Mouse (Mus musculus) forebrain, embryonic 11.5 days (tissue): ENCODE data around the gene Wdfy4. TPM values are rescaled to one million over a fixed set of nuclear protein-coding genes. Genes with fewer than 3 reads are reported as not detected.

Experiments used
- ATAC-seq: fragments of 200-750 bp; cut with Nextera tagmentation; replicated peaks from 2 replicates; pipeline ENCODE4 v1.8.0; 2017; ENCODE audit warnings: moderate TSS enrichment; ENCODE audit not compliant: low FRiP score
- DNase-seq: peaks from one replicate; pipeline ENCODE4 v3.0.0-alpha.2; 2017; ENCODE audit warnings: low spot score
- H3K27ac ChIP-seq: fragments of 300-500 bp; sonication (generic); 2 replicates; pipeline ENCODE4 v1.5.1; 2014; ENCODE audit warnings: low read depth, low read length
- H3K27me3 ChIP-seq: fragments of 300-500 bp; sonication (generic); 2 replicates; pipeline ENCODE4 v1.6.1; 2014; ENCODE audit warnings: mild to moderate bottlenecking, low read length, mixed read lengths; ENCODE audit not compliant: control insufficient read depth, insufficient read depth
- H3K36me3 ChIP-seq: fragments of 300-500 bp; sonication (generic); 2 replicates; pipeline ENCODE4 v1.6.1; 2014; ENCODE audit warnings: mild to moderate bottlenecking, low read length, moderate library complexity, mixed read lengths; ENCODE audit not compliant: control insufficient read depth, insufficient read depth
- H3K4me1 ChIP-seq: fragments of 300-500 bp; sonication (generic); replicated peaks from 2 replicates; pipeline ENCODE4 v1.6.1; 2014; ENCODE audit warnings: low read length, mixed read lengths; ENCODE audit not compliant: control insufficient read depth, insufficient read depth
- H3K4me2 ChIP-seq: fragments of 300-500 bp; sonication (generic); 2 replicates; pipeline ENCODE4 v1.6.1; 2014; ENCODE audit warnings: low read depth, mild to moderate bottlenecking, low read length, moderate library complexity, mixed read lengths; ENCODE audit not compliant: severe bottlenecking
- H3K4me3 ChIP-seq: fragments of 300-500 bp; sonication (generic); 2 replicates; pipeline ENCODE4 v1.5.1; 2014; ENCODE audit warnings: low read depth, low read length
- H3K9ac ChIP-seq: fragments of 300-500 bp; sonication (generic); 2 replicates; pipeline ENCODE4 v1.6.1; 2014; ENCODE audit warnings: low read length
- H3K9me3 ChIP-seq: fragments of 300-500 bp; sonication (generic); 2 replicates; pipeline ENCODE4 v1.6.1; 2016; ENCODE audit warnings: low read length, mixed read lengths; ENCODE audit not compliant: control insufficient read depth
- WGBS: fragments of 180-500 bp; shearing (Covaris S2); extraction: QIAGEN DNeasy Blood & Tissue Kit; methylation state at CpG from one replicate; pipeline ENCODE4 v1.1.7; 2014; 5-methylcytosine and 5-hydroxymethylcytosine counted together
- polyA plus RNA-seq: library from polyadenylated mRNA; unstranded; fragments of >200 nt; fragmentation: Nextera tagmentation; extraction: Ambion mirVana; gene quantifications from 2 replicates; pipeline ENCODE4 v1.2.1, GENCODE M21; 2014

Wdfy4 gene
- polyA plus RNA-seq, 1 experiment from 2014 or later: 0.15 TPM

GRCm38 (mm10) chr14:33081370-33081860, 103.9 kb downstream of the Wdfy4 start:
- H3K27me3 ChIP-seq: no peaks in the 10 kb centered on the region
- H3K9me3 ChIP-seq: no peaks in the 10 kb centered on the region
- no peaks in the 10 kb centered on the region for H3K4me1 ChIP-seq
- H3K4me2 ChIP-seq: no peak overlapping the region
- no peak for DNase-seq
- 85% methylated on average over 6 of the region's 6 CpGs for WGBS
- H3K36me3 ChIP-seq: no peaks in the 10 kb centered on the region
- H3K27ac ChIP-seq: no peak overlapping the region
- ATAC-seq: no peak
- no peak overlapping the region for H3K4me3 ChIP-seq
- H3K9ac ChIP-seq: no peak overlapping the region

DNA sequence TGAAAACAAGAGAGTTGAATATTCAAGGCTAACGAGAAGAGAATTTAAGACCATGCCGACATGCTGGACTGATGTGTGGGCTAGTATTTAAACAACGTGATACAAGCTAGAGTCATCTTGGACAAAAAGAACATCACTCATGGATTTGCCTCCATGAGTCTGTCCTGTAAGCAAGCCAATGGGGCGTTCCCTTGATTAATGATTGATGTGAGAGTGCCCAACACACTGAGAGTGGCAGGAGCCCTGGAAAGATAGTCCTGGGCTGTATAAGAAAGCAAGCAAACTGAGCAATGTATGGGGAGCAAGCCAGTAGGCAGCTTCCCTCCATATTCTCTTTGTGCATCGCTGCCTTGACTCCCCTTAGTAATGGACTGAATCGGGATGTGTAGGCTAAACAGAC, 106.7 kb downstream of the Wdfy4 start:
- H3K27ac ChIP-seq: no peak overlapping the region
- WGBS: 91% methylated on average over 6 of the region's 6 CpGs
- H3K9ac ChIP-seq: no peak overlapping the region
- DNase-seq: no peak
- no peak overlapping the region for H3K4me2 ChIP-seq
- no peaks in the 10 kb centered on the region for H3K9me3 ChIP-seq
- no peaks in the 10 kb centered on the region for H3K4me1 ChIP-seq
- H3K36me3 ChIP-seq: no peaks in the 10 kb centered on the region
- ATAC-seq: no peak
- no peaks in the 10 kb centered on the region for H3K27me3 ChIP-seq
- H3K4me3 ChIP-seq: no peak overlapping the region

GRCm38 (mm10) chr14:33078110-33078509, 107.2 kb downstream of the Wdfy4 start:
- Histone ChIP-seq H3K36me3 (no peaks in the 10 kb centered on the region), H3K4me3 (no peak overlapping the region), H3K4me1 (no peaks in the 10 kb centered on the region), H3K27me3 (no peaks in the 10 kb centered on the region), H3K4me2 (no peak overlapping the region), H3K27ac (no peak overlapping the region), H3K9me3 (no peaks in the 10 kb centered on the region), H3K9ac (no peak overlapping the region)
- WGBS: 82% methylated on average over 6 of the region's 6 CpGs
- DNase-seq: no peak
- ATAC-seq: no peak

GRCm38 (mm10) chr14:33073355-33073754, 112.0 kb downstream of the Wdfy4 start:
- ATAC-seq (no peak), DNase-seq (no peak)
- 82% methylated on average over 3 of the region's 3 CpGs for WGBS

DNA sequence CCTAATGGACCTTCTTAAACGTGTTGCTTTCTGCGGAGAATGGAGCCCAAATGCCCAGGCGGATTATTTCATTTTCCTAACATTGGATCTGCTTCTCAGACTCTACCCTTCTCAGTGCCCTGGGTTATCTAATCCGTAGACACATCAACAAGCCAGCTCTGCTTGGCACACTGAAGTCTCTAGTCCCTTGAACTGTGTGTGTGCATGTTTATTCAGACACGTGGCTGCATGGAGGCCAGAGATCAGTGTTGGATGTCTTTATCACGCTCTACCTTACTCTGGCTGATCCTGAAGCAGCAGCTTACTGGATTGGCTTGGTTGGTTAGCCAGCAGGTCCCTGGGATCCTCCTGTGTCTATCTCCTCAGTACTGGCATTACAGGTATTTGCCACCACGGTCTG, 113.0 kb downstream of the Wdfy4 start:
- H3K9me3 ChIP-seq: no peaks in the 10 kb centered on the region
- WGBS: 87% methylated on average over 7 of the region's 7 CpGs
- no peak for ATAC-seq

More at GRCm38 (mm10) chr14:33073355-33073754, 112.0 kb downstream of the Wdfy4 start:
- Histone ChIP-seq H3K36me3 (no peaks in the 10 kb centered on the region), H3K4me1 (no peaks in the 10 kb centered on the region), H3K4me2 (no peak overlapping the region), H3K9ac (no peak overlapping the region), H3K4me3 (no peak overlapping the region), H3K9me3 (no peaks in the 10 kb centered on the region), H3K27ac (no peak overlapping the region), H3K27me3 (no peaks in the 10 kb centered on the region)

GRCm38 (mm10) chr14:33067676-33068075, 117.6 kb downstream of the Wdfy4 start:
- Histone ChIP-seq H3K4me1 (no peaks in the 10 kb centered on the region), H3K9ac (no peak overlapping the region), H3K4me3 (no peak overlapping the region), H3K27me3 (no peaks in the 10 kb centered on the region), H3K9me3 (no peaks in the 10 kb centered on the region), H3K4me2 (no peak overlapping the region), H3K36me3 (no peaks in the 10 kb centered on the region), H3K27ac (no peak overlapping the region)
- DNase-seq: peak; percentile 3
- no peak for ATAC-seq
- 92% methylated on average over 9 of the region's 9 CpGs for WGBS

More for the DNA sequence above, 113.0 kb downstream of the Wdfy4 start:
- Histone ChIP-seq H3K36me3 (no peaks in the 10 kb centered on the region), H3K9ac (no peak overlapping the region), H3K4me1 (no peaks in the 10 kb centered on the region), H3K4me3 (no peak overlapping the region), H3K27me3 (no peaks in the 10 kb centered on the region), H3K4me2 (no peak overlapping the region), H3K27ac (no peak overlapping the region)
- no peak for DNase-seq

DNA sequence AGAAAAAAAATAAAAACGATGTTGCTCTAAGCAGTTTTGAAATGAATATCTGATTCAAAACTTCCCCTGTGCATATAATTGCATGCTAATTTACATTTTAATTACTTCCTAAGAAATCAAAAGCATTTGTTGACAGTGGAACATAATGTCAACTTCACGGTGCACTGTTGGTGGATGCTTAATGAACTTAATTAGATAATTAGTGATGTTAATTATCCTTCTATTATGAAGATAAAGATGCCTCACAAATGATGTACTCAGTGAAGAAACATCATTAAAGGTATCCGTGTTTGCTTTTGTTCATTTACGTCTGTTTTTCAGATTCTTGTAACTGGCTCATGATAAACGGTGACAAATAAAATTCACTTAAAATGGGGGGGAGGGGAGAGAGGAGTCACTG, 122.3 kb downstream of the Wdfy4 start:
- no peak overlapping the region for H3K27ac ChIP-seq
- H3K9me3 ChIP-seq: no peaks in the 10 kb centered on the region
- H3K36me3 ChIP-seq: no peaks in the 10 kb centered on the region
- no peak overlapping the region for H3K9ac ChIP-seq
- H3K27me3 ChIP-seq: no peaks in the 10 kb centered on the region
- H3K4me1 ChIP-seq: no peaks in the 10 kb centered on the region
- WGBS: 62% methylated on average over 5 of the region's 5 CpGs
- ATAC-seq (no peak), DNase-seq (no peak)
- no peak overlapping the region for H3K4me3 ChIP-seq
- H3K4me2 ChIP-seq: no peak overlapping the region

DNA sequence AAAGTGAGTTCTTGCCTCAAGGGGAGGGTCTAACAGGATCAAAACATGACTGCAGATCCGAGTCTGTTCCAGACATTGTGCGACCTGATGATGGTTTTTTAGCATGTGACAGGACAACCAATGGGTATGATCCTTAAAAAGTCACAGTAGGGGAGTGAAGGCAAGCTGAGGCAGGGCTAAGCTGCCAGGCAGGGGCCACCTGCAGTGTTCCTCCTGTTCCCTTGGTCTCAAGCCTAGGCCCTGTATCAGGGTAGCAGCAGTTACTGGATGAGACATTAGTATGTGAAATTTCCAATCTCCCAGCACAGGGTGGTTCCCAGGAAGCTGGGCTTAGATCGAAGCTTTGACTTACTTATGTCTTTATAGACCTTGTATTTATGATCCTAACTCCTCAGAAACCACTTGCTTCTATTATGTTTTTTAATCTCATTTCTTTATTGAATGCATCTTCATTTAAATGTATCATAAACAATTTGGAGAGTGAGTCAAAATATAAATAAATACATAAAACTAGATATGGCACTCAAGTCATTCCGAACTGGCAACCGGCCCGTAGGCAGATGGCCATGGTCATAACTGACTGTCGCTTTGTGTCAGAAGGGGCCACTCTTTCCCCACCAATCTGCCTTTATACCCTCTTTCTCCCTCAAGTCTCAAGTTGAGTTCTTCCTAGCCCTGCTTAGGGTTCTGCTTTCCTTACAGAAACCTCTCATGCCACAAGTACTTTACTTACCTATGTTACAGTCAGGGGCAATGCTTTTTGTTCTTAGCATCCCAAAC, 126.2 kb downstream of the Wdfy4 start:
- Histone ChIP-seq H3K27ac (no peak overlapping the region), H3K4me1 (0 out of 2 replicates have a peak, but pooled peaks cover under 1% of the 10 kb centered on the region), H3K27me3 (no peaks in the 10 kb centered on the region), H3K36me3 (no peaks in the 10 kb centered on the region), H3K4me3 (no peak overlapping the region), H3K9me3 (no peaks in the 10 kb centered on the region), H3K9ac (no peak overlapping the region), H3K4me2 (no peak overlapping the region)
- DNase-seq (no peak), ATAC-seq (no peak)
- 91% methylated on average over 7 of the region's 7 CpGs for WGBS

GRCm38 (mm10) chr14:33053441-33053840, 131.9 kb downstream of the Wdfy4 start:
- DNase-seq: no peak
- no peak overlapping the region for H3K4me3 ChIP-seq
- no peaks in the 10 kb centered on the region for H3K27me3 ChIP-seq
- peaks cover 5% of the 10 kb centered on the region; the same call in 1 of the 2 replicates for H3K4me1 ChIP-seq
- no peak for ATAC-seq
- WGBS: 50% methylated on average over 8 of the region's 8 CpGs
- no peaks in the 10 kb centered on the region for H3K9me3 ChIP-seq
- no peak overlapping the region for H3K27ac ChIP-seq
- no peak overlapping the region for H3K9ac ChIP-seq
- H3K4me2 ChIP-seq: no peak overlapping the region
- no peaks in the 10 kb centered on the region for H3K36me3 ChIP-seq
